Mouse (Mus musculus) kidney, embryonic 14.5 days (tissue): ENCODE measurements around the gene Gm6096. TPM values are rescaled to one million over a fixed set of nuclear protein-coding genes. Genes with fewer than 3 reads are reported as not detected.

Experiments used
- ATAC-seq: fragments of 200-750 bp; cut with Nextera tagmentation; 2 replicates; pipeline ENCODE4 v1.8.0; 2017; ENCODE audit warnings: moderate number of reproducible peaks, mild to moderate bottlenecking, moderate TSS enrichment, moderate library complexity; ENCODE audit not compliant: low FRiP score, low TSS enrichment
- H3K27ac ChIP-seq: fragments of 300-500 bp; sonication (generic); 2 replicates; pipeline ENCODE4 v1.5.1; 2014; ENCODE audit warnings: low read depth, mild to moderate bottlenecking, low read length, moderate library complexity, mixed read lengths
- H3K27me3 ChIP-seq: fragments of 300-500 bp; sonication (generic); 2 replicates; pipeline ENCODE4 v1.6.1; 2014; ENCODE audit warnings: mild to moderate bottlenecking, low read length; ENCODE audit not compliant: control insufficient read depth, insufficient read depth
- H3K36me3 ChIP-seq: fragments of 300-500 bp; sonication (generic); 2 replicates; pipeline ENCODE4 v1.6.1; 2014; ENCODE audit warnings: low read length, mixed read lengths; ENCODE audit not compliant: control insufficient read depth, insufficient read depth
- H3K4me1 ChIP-seq: fragments of 300-500 bp; sonication (generic); 2 replicates; pipeline ENCODE4 v1.6.1; 2014; ENCODE audit warnings: low read length, mixed read lengths; ENCODE audit not compliant: control insufficient read depth, insufficient read depth
- H3K4me2 ChIP-seq: fragments of 300-500 bp; sonication (generic); replicated peaks from 2 replicates; pipeline ENCODE4 v1.6.1; 2014; ENCODE audit warnings: low read depth, mild to moderate bottlenecking, low read length
- H3K4me3 ChIP-seq: fragments of 300-500 bp; sonication (generic); 2 replicates; pipeline ENCODE4 v1.5.1; 2014; ENCODE audit warnings: mild to moderate bottlenecking, low read length
- H3K9ac ChIP-seq: fragments of 300-500 bp; sonication (generic); 2 replicates; pipeline ENCODE4 v1.6.1; 2014; ENCODE audit warnings: low read depth, mild to moderate bottlenecking, low read length, moderate library complexity
- H3K9me3 ChIP-seq: fragments of 300-500 bp; sonication (generic); 2 replicates; pipeline ENCODE4 v1.6.1; 2016; ENCODE audit warnings: low read length; ENCODE audit not compliant: control insufficient read depth
- WGBS: fragments of 180-500 bp; shearing (Covaris S2); extraction: QIAGEN DNeasy Blood & Tissue Kit; methylation state at CpG from one replicate; pipeline ENCODE4 v1.1.7; 2014; 5-methylcytosine and 5-hydroxymethylcytosine counted together
- polyA plus RNA-seq: library from polyadenylated mRNA; unstranded; fragments of >200 nt; fragmentation: Nextera tagmentation; extraction: Ambion mirVana; gene quantifications from 2 replicates; pipeline ENCODE4 v1.2.1, GENCODE M21; 2014

Gm6096 gene
- polyA plus RNA-seq, 1 experiment from 2014 or later = not detected

DNA sequence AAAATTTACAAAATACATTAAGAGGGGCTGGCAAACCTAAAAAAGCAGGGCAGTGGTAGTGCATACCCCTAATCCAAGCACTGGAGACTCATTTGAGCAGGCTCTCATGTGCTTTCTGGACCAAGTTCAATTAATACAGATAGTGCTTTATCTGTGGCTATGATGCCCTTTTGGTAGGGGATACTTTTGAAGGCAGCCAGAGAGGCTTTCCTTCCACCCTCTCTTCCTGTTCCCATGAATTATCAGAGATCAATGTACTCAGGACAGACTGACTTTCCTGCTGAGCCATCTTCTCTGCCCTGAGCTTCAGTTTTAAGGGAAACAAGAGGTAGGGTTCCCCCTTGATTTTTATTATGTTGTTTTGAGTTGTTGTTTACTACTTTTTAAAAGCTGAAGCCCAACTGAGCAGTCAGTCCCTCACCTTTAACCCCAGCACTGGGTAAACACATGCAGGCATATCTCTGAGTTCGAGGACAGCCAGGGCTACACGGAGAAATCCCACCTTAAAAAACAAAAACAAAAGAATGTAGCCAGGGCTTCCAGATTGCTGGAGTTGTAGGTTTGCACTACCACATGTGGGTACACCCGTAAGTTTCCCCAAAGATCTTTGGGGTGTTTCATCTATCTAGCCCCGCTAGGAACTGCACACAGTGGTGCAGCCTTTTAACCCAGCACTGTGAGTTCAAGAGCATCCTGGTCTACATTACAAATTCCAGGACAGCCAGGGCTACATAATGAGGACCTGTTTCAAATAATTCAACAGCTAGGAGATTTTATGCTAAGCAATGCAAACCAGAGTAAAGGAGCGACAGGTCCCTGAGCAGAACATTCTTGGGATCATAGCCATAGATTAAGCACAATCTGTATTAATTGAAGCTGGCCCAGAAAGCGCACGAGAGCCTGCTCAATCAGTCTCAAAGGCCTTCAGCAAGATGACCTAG is 17.8 kb upstream of the Gm6096 start:
- WGBS = 50% methylated on average over 7 of the region's 7 CpGs
- Histone ChIP-seq H3K36me3 (peaks cover 20% of the 10 kb centered on the region; the same call in 1 of the 2 replicates), H3K27ac (peak overlapping the region; percentile 93), H3K4me1 (peaks cover 9% of the 10 kb centered on the region; the same call in 1 of the 2 replicates), H3K9ac (peak overlapping the region; percentile 63; the same call in 1 of the 2 replicates), H3K4me2 (peak overlapping the region; percentile 72), H3K4me3 (peak overlapping the region; percentile 53), H3K9me3 (no peaks in the 10 kb centered on the region), H3K27me3 (no peaks in the 10 kb centered on the region)
- no peak for ATAC-seq

DNA sequence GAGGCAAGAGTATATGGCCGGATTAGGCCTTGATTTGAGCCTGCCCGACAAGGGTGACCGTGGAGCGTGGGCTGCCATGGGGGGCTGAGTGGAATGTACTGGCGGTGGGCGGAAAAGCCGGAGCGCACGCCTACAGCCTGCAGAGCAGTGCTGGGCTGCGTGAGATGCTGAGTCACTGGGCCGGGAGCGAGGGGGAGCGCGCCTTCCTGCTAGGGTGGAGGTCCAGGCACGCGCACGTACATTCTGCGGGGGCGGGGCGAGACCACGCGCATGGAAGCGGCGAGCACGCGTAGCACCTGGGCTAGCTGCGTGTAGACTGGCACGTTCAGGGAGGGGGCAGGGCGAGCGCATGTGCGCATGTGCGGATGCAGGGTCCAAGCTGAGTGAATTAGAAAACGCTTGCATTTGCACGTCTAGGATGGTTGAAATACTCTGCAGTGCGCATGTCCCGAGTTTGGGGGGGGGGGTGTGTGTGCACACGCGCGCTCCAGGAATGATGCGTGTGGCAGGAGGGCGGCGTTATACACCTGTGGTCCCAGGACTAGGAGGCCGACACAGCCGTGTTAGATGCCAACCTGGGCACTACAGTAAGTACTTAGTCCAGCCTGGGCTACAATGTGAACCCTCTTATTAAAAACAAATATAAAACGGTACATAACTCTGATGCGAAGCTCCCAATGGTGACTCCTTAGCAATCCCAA is 16.8 kb upstream of the Gm6096 start:
- Histone ChIP-seq H3K27me3 (no peaks in the 10 kb centered on the region), H3K9ac (peak overlapping the region; percentile 63), H3K4me1 (peaks cover 6% of the 10 kb centered on the region; the same call in 1 of the 2 replicates), H3K4me3 (peak overlapping the region; percentile 53), H3K4me2 (peak overlapping the region; percentile 72), H3K36me3 (peaks cover 26% of the 10 kb centered on the region; the same call in 1 of the 2 replicates), H3K27ac (peak overlapping the region; percentile 93), H3K9me3 (no peaks in the 10 kb centered on the region)
- ATAC-seq = peak; percentile 95
- WGBS = under 1% methylated on average over 46 of the region's 46 CpGs

DNA sequence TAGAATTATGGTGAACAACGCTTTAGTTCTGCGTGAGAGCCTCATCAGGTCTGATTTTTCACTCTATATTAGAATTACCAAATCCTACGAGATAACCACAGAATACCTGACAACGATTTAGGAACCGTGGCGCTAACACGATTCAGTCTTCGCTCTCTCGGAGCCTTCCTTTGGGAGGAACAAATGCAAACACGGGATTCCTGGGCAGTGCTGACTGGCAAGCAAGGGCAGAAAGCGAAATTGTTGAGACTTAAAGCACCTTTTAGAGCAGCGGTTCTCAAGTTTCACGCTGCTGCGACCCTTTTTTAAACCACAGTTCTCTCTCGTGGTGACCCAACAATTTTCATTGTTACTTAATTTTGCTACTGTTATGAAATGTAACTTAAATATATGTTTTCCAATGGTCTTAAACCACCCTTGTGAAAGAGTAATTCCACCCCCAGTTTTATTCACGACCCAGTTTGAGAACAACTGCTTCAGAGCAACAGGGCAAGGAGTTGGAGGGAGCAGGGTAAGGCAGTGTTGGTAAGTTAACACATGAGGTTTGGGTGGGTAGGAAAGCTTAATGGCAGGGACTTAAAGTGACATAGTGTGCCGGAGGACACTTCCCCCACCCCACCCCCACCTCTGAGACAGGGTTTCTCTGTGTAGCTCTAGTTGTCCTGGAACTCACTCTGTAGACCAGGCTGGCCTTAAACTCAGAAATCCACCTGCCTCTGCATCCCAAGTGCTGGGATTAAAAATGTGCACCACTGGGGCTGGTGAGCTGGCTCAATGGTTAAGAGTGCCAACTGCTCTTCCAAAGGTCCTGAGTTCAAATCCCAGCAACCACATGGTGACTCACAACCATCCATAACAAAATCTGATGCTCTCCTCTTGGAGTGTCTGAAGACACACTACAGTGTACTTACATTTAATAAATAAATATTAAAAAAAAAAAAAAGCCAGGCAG is 16.0 kb upstream of the Gm6096 start:
- H3K4me2 ChIP-seq = peak overlapping the region; percentile 72
- peak overlapping the region; percentile 53 for H3K4me3 ChIP-seq
- no peak for ATAC-seq
- H3K27me3 ChIP-seq = no peaks in the 10 kb centered on the region
- H3K9me3 ChIP-seq = no peaks in the 10 kb centered on the region
- WGBS = 1% methylated on average over 17 of the region's 17 CpGs
- H3K27ac ChIP-seq = peak overlapping the region; percentile 93
- peak overlapping the region; percentile 63 for H3K9ac ChIP-seq
- peaks cover 6% of the 10 kb centered on the region; the same call in 1 of the 2 replicates for H3K4me1 ChIP-seq
- H3K36me3 ChIP-seq = peaks cover 33% of the 10 kb centered on the region

DNA sequence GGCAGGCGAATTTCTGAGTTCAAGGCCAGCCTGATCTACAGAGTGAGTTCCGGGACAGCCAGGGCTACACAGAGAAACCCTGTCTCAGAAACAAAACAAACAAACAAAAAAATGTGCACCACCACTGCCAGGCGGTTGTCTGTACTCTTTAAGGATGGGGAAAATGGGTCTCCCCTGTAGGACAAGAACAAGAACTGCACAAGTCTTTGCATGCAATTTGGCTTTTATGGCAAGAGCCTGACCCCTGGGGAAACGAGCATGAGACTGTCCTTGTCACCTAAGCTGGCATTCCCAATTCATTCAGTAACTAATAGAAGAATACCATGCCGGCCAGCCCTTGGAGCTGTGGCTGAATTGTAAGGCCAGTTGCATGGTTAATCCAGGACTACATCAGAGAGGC is 15.2 kb upstream of the Gm6096 start:
- Histone ChIP-seq H3K4me1 (peaks cover 6% of the 10 kb centered on the region; the same call in 1 of the 2 replicates), H3K4me2 (no peak overlapping the region), H3K36me3 (peaks cover 41% of the 10 kb centered on the region), H3K9me3 (no peaks in the 10 kb centered on the region), H3K9ac (no peak overlapping the region), H3K27ac (no peak overlapping the region), H3K4me3 (no peak overlapping the region), H3K27me3 (no peaks in the 10 kb centered on the region)
- 79% methylated on average over 5 of the region's 5 CpGs for WGBS
- ATAC-seq = no peak

DNA sequence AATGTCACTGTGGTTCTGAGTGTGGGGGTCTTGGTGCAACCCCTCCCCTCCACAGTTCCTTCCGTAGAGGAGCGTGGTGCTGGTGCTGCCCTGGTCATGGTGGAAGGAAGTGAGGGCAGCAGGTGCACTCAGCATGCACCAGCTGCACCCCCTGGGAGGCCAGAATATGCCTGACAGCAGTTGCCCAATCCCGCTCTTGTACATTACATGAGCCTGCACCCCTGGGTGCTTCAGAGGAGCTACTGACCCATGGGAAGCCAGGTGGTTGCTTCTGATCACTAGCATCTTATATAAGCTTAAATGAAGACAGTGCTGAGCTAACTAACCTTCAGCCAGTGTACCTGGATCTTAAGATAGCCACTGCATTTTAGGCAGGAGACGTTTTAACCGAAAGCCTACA is 12.8 kb upstream of the Gm6096 start:
- peaks cover 6% of the 10 kb centered on the region; the same call in 1 of the 2 replicates for H3K4me1 ChIP-seq
- no peak overlapping the region for H3K9ac ChIP-seq
- H3K27me3 ChIP-seq = no peaks in the 10 kb centered on the region
- no peaks in the 10 kb centered on the region for H3K9me3 ChIP-seq
- no peak overlapping the region for H3K4me3 ChIP-seq
- no peak overlapping the region for H3K4me2 ChIP-seq
- ATAC-seq = no peak
- peaks cover 54% of the 10 kb centered on the region for H3K36me3 ChIP-seq
- WGBS = 89% methylated on average over 5 of the region's 5 CpGs
- H3K27ac ChIP-seq = no peak overlapping the region

DNA sequence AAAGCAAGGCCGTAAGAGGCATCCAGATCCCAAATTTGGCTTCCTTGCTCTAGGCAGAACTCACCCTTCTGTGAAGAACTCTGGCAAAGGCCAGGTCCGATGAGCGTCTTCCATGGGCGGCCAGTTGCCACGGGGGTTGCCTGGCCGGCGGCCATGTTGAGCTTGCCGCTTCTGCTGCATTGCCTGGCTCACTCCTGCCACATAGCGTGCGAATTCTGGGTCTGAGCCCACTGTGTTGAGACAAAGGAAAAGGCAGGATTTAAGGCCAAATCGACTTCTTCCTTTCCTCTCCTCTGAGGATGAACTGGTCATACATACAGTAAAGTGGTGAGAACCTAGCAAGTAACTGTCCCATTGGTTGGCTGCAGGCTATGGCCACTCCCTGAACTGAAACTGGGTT is 8.7 kb upstream of the Gm6096 start:
- peaks cover 66% of the 10 kb centered on the region for H3K36me3 ChIP-seq
- H3K4me2 ChIP-seq = no peak overlapping the region
- H3K27me3 ChIP-seq = no peaks in the 10 kb centered on the region
- H3K9me3 ChIP-seq = no peaks in the 10 kb centered on the region
- ATAC-seq = no peak
- no peak overlapping the region for H3K4me3 ChIP-seq
- no peak overlapping the region for H3K27ac ChIP-seq
- no peaks in the 10 kb centered on the region for H3K4me1 ChIP-seq
- H3K9ac ChIP-seq = no peak overlapping the region
- 95% methylated on average over 11 of the region's 11 CpGs for WGBS

DNA sequence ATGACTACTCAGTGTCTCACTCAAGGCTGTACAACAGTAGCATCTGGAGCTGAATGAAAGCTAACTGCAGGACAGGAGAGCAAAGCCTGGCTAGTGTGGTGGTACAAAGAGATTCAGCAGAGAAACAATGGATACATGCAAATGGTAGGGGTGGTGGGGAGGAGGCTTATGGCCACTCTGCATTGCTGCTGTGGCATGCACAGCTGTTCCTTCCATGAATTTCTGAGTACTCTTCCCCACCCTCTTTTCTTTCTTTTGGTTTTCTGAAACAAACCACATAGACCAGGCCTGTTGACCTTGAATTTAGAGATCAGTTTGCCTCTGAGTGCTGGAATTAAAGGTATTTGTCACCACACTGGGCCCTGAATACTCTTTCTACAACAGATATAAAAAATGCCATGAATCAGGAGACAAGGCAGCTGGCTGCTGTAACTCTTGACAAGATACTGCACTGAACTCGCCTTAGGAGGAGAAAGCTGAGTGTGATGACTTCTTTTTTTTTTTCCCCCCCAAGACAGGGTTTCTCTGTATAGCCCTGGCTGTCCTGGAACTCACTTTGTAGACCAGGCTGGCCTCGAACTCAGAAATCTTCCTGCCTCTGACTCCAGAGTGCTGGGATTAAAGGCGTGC is 3.9 kb upstream of the Gm6096 start:
- no peak overlapping the region for H3K4me3 ChIP-seq

DNA sequence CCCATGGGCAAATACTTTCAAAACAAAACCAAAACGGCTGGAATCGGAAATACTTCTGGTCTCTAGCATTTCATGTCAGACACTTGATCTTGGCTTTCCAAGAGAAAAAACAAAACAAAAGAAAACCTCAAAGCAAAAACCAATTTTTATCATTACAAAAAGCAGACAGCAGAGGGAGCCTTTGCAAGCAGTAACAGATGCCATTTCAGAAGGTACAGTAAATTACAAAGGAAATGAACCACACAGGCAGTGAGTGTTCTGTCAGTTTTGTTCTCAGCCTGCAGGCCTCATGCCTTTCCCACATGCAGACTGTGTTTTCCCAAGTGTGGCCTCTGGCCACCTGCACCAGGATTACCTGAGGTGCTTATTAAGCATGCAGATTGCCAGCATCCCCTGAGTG is 1.2 kb downstream of the Gm6096 start:
- no peak overlapping the region for H3K4me2 ChIP-seq
- H3K27ac ChIP-seq = no peak overlapping the region
- H3K4me3 ChIP-seq = no peak overlapping the region
- H3K36me3 ChIP-seq = peaks cover 60% of the 10 kb centered on the region
- no peak overlapping the region for H3K9ac ChIP-seq
- peak; percentile 72; the same call in 1 of the 2 replicates for ATAC-seq
- no peaks in the 10 kb centered on the region for H3K27me3 ChIP-seq
- no peaks in the 10 kb centered on the region for H3K9me3 ChIP-seq
- H3K4me1 ChIP-seq = no peaks in the 10 kb centered on the region
- WGBS = 62% methylated on average over 2 of the region's 2 CpGs

More for the DNA sequence above, 3.9 kb upstream of the Gm6096 start:
- Histone ChIP-seq H3K4me1 (no peaks in the 10 kb centered on the region), H3K9me3 (no peaks in the 10 kb centered on the region), H3K4me2 (no peak overlapping the region), H3K9ac (no peak overlapping the region), H3K36me3 (peaks cover 49% of the 10 kb centered on the region), H3K27ac (no peak overlapping the region), H3K27me3 (no peaks in the 10 kb centered on the region)
- 83% methylated on average over 3 of the region's 3 CpGs for WGBS
- no peak for ATAC-seq
